Mouse (Mus musculus) MEL (cell line): ENCODE measurements around the gene Dctn1. TPM values are rescaled to one million over a fixed set of nuclear protein-coding genes. Genes with fewer than 3 reads are reported as not detected.

Source experiments
- DNase-seq: peaks from one replicate; pipeline ENCODE4 v3.0.0; 2011; ENCODE audit warnings: low read depth, low spot score
- H3K27ac ChIP-seq: 2 replicates; pipeline ENCODE4 v1.5.1; 2012; ENCODE audit warnings: low read depth, mild to moderate bottlenecking, control low read depth, low read length, moderate library complexity; ENCODE audit not compliant: control insufficient read depth
- H3K27me3 ChIP-seq, 2 experiments: fragments of 150-350 bp in 1 of 2; sonication (generic) in 1 of 2; 2 replicates each; pipeline ENCODE4 v1.6.1; 2012; ENCODE audit warnings: low read length in 2 of 2, mild to moderate bottlenecking in 2 of 2, improper control_type of control experiment in 1 of 2, moderate library complexity in 1 of 2; ENCODE audit not compliant: insufficient read depth in 2 of 2, control insufficient read depth in 1 of 2
- H3K36me3 ChIP-seq, 2 experiments: 2 replicates each; pipeline ENCODE4 v1.6.1; 2012 to 2014; ENCODE audit warnings: low read length in 2 of 2, improper control_type of control experiment in 1 of 2, inconsistent platforms in 1 of 2, mild to moderate bottlenecking in 1 of 2; ENCODE audit not compliant: insufficient read depth in 2 of 2, control insufficient read depth in 1 of 2
- H3K4me1 ChIP-seq, 2 experiments: fragments of 150-350 bp in 1 of 2; sonication (generic) in 1 of 2; 2 replicates each; pipeline ENCODE4 v1.6.1; 2012; ENCODE audit warnings: low read length in 2 of 2, improper control_type of control experiment in 1 of 2, mild to moderate bottlenecking in 1 of 2; ENCODE audit not compliant: insufficient read depth in 2 of 2, control insufficient read depth in 1 of 2
- H3K4me3 ChIP-seq, 2 experiments: fragments of 150-350 bp in 1 of 2; sonication (generic) in 1 of 2; 2 replicates each; pipeline ENCODE4 v1.5.1; 2012; ENCODE audit warnings: low read depth in 2 of 2, low read length in 2 of 2, mild to moderate bottlenecking in 2 of 2, moderate library complexity in 2 of 2, control low read depth in 1 of 2, improper control_type of control experiment in 1 of 2; ENCODE audit not compliant: control insufficient read depth in 1 of 2, insufficient read depth in 1 of 2
- H3K79me2 ChIP-seq: 2 replicates; pipeline ENCODE4 v1.6.1; 2012; ENCODE audit warnings: mild to moderate bottlenecking, low read length, moderate library complexity; ENCODE audit not compliant: control insufficient read depth, poor library complexity, insufficient read depth
- H3K9ac ChIP-seq: 2 replicates; pipeline ENCODE4 v1.6.1; 2012; ENCODE audit warnings: low read depth, mild to moderate bottlenecking, control low read depth, low read length, moderate library complexity; ENCODE audit not compliant: control insufficient read depth, poor library complexity, severe bottlenecking
- H3K9me3 ChIP-seq: fragments of 150-350 bp; sonication (generic); replicated peaks from 2 replicates; pipeline ENCODE4 v1.6.1; 2012; ENCODE audit warnings: mild to moderate bottlenecking, low read length, improper control_type of control experiment, moderate library complexity; ENCODE audit not compliant: insufficient read depth
- BHLHE40 ChIP-seq: IDR thresholded peaks from 2 replicates; pipeline ENCODE4 v1.6.1; 2012; ENCODE audit warnings: low read depth, mild to moderate bottlenecking, inconsistent platforms, low read length, improper control_type of control experiment, borderline replicate concordance
- CHD1 ChIP-seq: IDR thresholded peaks from 2 replicates; pipeline ENCODE4 v1.6.1; 2012; ENCODE audit warnings: low read depth, mild to moderate bottlenecking, inconsistent platforms, low read length, improper control_type of control experiment
- CHD2 ChIP-seq: IDR thresholded peaks from 2 replicates; pipeline ENCODE4 v1.6.1; 2011; ENCODE audit warnings: low read length, improper control_type of control experiment
- CTCF ChIP-seq, 3 experiments: IDR thresholded peaks in 2 of 3; conservative IDR thresholded peaks in 1 of 3; 2 replicates each; pipeline ENCODE4 v1.5.1; 2011 to 2012; ENCODE audit warnings: low read length in 3 of 3, low read depth in 2 of 3, mild to moderate bottlenecking in 2 of 3, improper control_type of control experiment in 1 of 3, inconsistent platforms in 1 of 3, mixed read lengths in 1 of 3, moderate library complexity in 1 of 3; ENCODE audit not compliant: control insufficient read depth in 1 of 3, insufficient read depth in 1 of 3, poor library complexity in 1 of 3, severe bottlenecking in 1 of 3
- E2F4 ChIP-seq: IDR thresholded peaks from 2 replicates; pipeline ENCODE4 v1.6.1; 2011; ENCODE audit warnings: low read depth, low read length, improper control_type of control experiment, borderline replicate concordance
- GABPA ChIP-seq: IDR thresholded peaks from 2 replicates; pipeline ENCODE4 v1.6.1; 2012; ENCODE audit warnings: low read depth, mild to moderate bottlenecking, inconsistent platforms, low read length, improper control_type of control experiment, moderate library complexity
- HCFC1 ChIP-seq: IDR thresholded peaks from 2 replicates; pipeline ENCODE4 v1.6.1; 2012; ENCODE audit warnings: low read depth, mild to moderate bottlenecking, inconsistent platforms, low read length, improper control_type of control experiment, moderate library complexity
- JUND ChIP-seq: IDR thresholded peaks from 2 replicates; pipeline ENCODE4 v1.6.1; 2011; ENCODE audit warnings: low read depth, mild to moderate bottlenecking, improper control_type of control experiment, low read length
- KAT2A ChIP-seq: conservative IDR thresholded peaks from 2 replicates; pipeline ENCODE4 v1.6.1; 2012; ENCODE audit warnings: low read depth, low read length, improper control_type of control experiment, inconsistent platforms
- MAFK ChIP-seq: IDR thresholded peaks from 2 replicates; pipeline ENCODE4 v1.6.1; 2011; ENCODE audit warnings: low read depth, mild to moderate bottlenecking, low read length, improper control_type of control experiment, borderline replicate concordance
- MAZ ChIP-seq: IDR thresholded peaks from 2 replicates; pipeline ENCODE4 v1.6.1; 2012; ENCODE audit warnings: low read depth, mild to moderate bottlenecking, inconsistent platforms, low read length, improper control_type of control experiment
- MEF2A ChIP-seq: IDR thresholded peaks from 2 replicates; pipeline ENCODE4 v1.6.1; 2014; ENCODE audit warnings: low read depth, mild to moderate bottlenecking, inconsistent platforms, low read length, improper control_type of control experiment; ENCODE audit not compliant: poor library complexity, insufficient replicate concordance, severe bottlenecking; ENCODE audit errors: extremely low read depth
- MXI1 ChIP-seq: IDR thresholded peaks from 2 replicates; pipeline ENCODE4 v1.6.1; 2011; ENCODE audit warnings: mild to moderate bottlenecking, low read depth, low read length, improper control_type of control experiment
- MYC ChIP-seq: IDR thresholded peaks from 2 replicates; pipeline ENCODE4 v1.6.1; 2011; ENCODE audit warnings: low read depth, mild to moderate bottlenecking, low read length, improper control_type of control experiment, moderate library complexity
- NELFE ChIP-seq: IDR thresholded peaks from 2 replicates; pipeline ENCODE4 v1.6.1; 2011; ENCODE audit warnings: low read depth, low read length, improper control_type of control experiment
- NRF1 ChIP-seq: IDR thresholded peaks from 2 replicates; pipeline ENCODE4 v1.6.1; 2014; ENCODE audit warnings: low read depth, mild to moderate bottlenecking, inconsistent platforms, low read length, improper control_type of control experiment, moderate library complexity; ENCODE audit not compliant: poor library complexity, insufficient read depth, severe bottlenecking
- POLR2A ChIP-seq, 2 experiments: IDR thresholded peaks; 2 replicates each; pipeline ENCODE4 v1.6.1; 2011 to 2012; ENCODE audit warnings: low read length in 2 of 2, mild to moderate bottlenecking in 2 of 2, control low read depth in 1 of 2, improper control_type of control experiment in 1 of 2, low read depth in 1 of 2, moderate library complexity in 1 of 2; ENCODE audit not compliant: control insufficient read depth in 1 of 2, insufficient read depth in 1 of 2, poor library complexity in 1 of 2
- POLR2AphosphoS2 ChIP-seq: IDR thresholded peaks from 2 replicates; pipeline ENCODE4 v1.6.1; 2011; ENCODE audit warnings: low read length, improper control_type of control experiment
- POLR2AphosphoS5 ChIP-seq: IDR thresholded peaks from 2 replicates; pipeline ENCODE4 v1.6.1; 2012; ENCODE audit warnings: low read depth, borderline replicate concordance, mild to moderate bottlenecking, inconsistent platforms, low read length, moderate library complexity, mixed read lengths
- RAD21 ChIP-seq: IDR thresholded peaks from 2 replicates; pipeline ENCODE4 v1.6.1; 2011; ENCODE audit warnings: mild to moderate bottlenecking, low read depth, low read length, improper control_type of control experiment
- RCOR1 ChIP-seq: IDR thresholded peaks from 2 replicates; pipeline ENCODE4 v1.6.1; 2012; ENCODE audit warnings: low read depth, mild to moderate bottlenecking, inconsistent platforms, low read length, improper control_type of control experiment
- SIN3A ChIP-seq: IDR thresholded peaks from 2 replicates; pipeline ENCODE4 v1.6.1; 2012; ENCODE audit warnings: low read length, improper control_type of control experiment, inconsistent platforms
- SMC3 ChIP-seq: IDR thresholded peaks from 2 replicates; pipeline ENCODE4 v1.6.1; 2011; ENCODE audit warnings: low read depth, low read length, improper control_type of control experiment
- TAL1 ChIP-seq: IDR thresholded peaks from 2 replicates; pipeline ENCODE4 v1.6.1; 2012; ENCODE audit warnings: mild to moderate bottlenecking, inconsistent platforms, low read length, moderate library complexity, mixed read lengths
- TBP ChIP-seq: IDR thresholded peaks from 2 replicates; pipeline ENCODE4 v1.8.0; 2011; ENCODE audit warnings: low read depth, low read length, improper control_type of control experiment
- TCF12 ChIP-seq: IDR thresholded peaks from 2 replicates; pipeline ENCODE4 v1.6.1; 2014; ENCODE audit warnings: low read depth, mild to moderate bottlenecking, inconsistent platforms, low read length, improper control_type of control experiment, moderate library complexity
- UBTF ChIP-seq: IDR thresholded peaks from 2 replicates; pipeline ENCODE4 v1.6.1; 2012; ENCODE audit warnings: low read depth, mild to moderate bottlenecking, inconsistent platforms, low read length, improper control_type of control experiment, moderate library complexity, borderline replicate concordance; ENCODE audit not compliant: insufficient read depth
- USF1 ChIP-seq: IDR thresholded peaks from 2 replicates; pipeline ENCODE4 v1.6.1; 2014; ENCODE audit warnings: low read depth, mild to moderate bottlenecking, inconsistent platforms, low read length, improper control_type of control experiment, moderate library complexity
- USF2 ChIP-seq, 2 experiments: IDR thresholded peaks; 2 replicates each; pipeline ENCODE4 v1.6.1; 2011 to 2012; ENCODE audit warnings: improper control_type of control experiment in 2 of 2, low read length in 2 of 2, borderline replicate concordance in 1 of 2, inconsistent platforms in 1 of 2, low read depth in 1 of 2, mild to moderate bottlenecking in 1 of 2; ENCODE audit not compliant: insufficient read depth in 1 of 2
- ZMIZ1 ChIP-seq: IDR thresholded peaks from 2 replicates; pipeline ENCODE4 v1.6.1; 2012; ENCODE audit warnings: low read depth, mild to moderate bottlenecking, inconsistent platforms, low read length, improper control_type of control experiment, moderate library complexity
- ZNF384 ChIP-seq: IDR thresholded peaks from 2 replicates; pipeline ENCODE4 v1.6.1; 2012; ENCODE audit warnings: low read depth, mild to moderate bottlenecking, inconsistent platforms, low read length, improper control_type of control experiment
- polyA plus RNA-seq, 2 experiments: library from polyadenylated mRNA; stranded (reverse) in 1 of 2; unstranded in 1 of 2; fragments of >175 nt in 1 of 2; fragments of >200 nt in 1 of 2; gene quantifications; 2 replicates each; pipeline versions ENCODE4 v1.2.1 to v1.2.4; 2012; ENCODE audit warnings: low replicate concordance in 2 of 2, low read depth in 1 of 2; ENCODE audit not compliant: insufficient read length in 2 of 2, insufficient read depth in 1 of 2, missing spikeins in 1 of 2
- total RNA-seq: library from RNA; depleted of rRNA; stranded (reverse); fragments of 300-350 nt; gene quantifications from 2 replicates; pipeline ENCODE4 v1.2.3, GENCODE M21; 2012

Gene Dctn1
- total and polyA plus RNA-seq, 3 experiments: 23.3 to 81.9 TPM; not detected in 1

- Histone ChIP-seq H3K27me3 (peaks cover 0 to 1% of the 10 kb centered on the region in 2 experiments; a peak in 1 of 4 replicates), H3K79me2 (no peaks in the 10 kb centered on the region), H3K36me3 (no peaks in the 10 kb centered on the region), H3K4me3 (no peak overlapping the region), H3K9me3 (no peaks in the 10 kb centered on the region), H3K9ac (no peak overlapping the region), H3K4me1 (peaks cover 0 to 4% of the 10 kb centered on the region in 2 experiments; a peak in 1 of 4 replicates), H3K27ac (no peak overlapping the region)
- TF ChIP-seq SMC3 (no peak), CHD2 (no peak), KAT2A (no peak), SIN3A (no peak), MEF2A (no peak), TAL1 (no peak), TBP (no peak), POLR2AphosphoS5 (no peak), TCF12 (no peak), MAFK (no peak), POLR2AphosphoS2 (no peak), MXI1 (no peak), USF1 (no peak), UBTF (no peak), RCOR1 (no peak), NRF1 (no peak), GABPA (no peak), NELFE (no peak), E2F4 (no peak), CTCF (IDR thresholded peaks at IDR 0.05 in 2 of 3, conservative IDR thresholded peaks at IDR 0.05 in 1 of 3; ENCODE audit: control insufficient read depth in 1 of 3, insufficient read depth in 1 of 3, low read depth in 2 of 3, low read length in 3 of 3, poor library complexity in 1 of 3, severe bottlenecking in 1 of 3) (no peak)
- no peak for DNase-seq
Observed at GRCm38 (mm10) chr6:83210495-83210894, 44.8 kb downstream of the Dctn1 start.

- no peaks in the 10 kb centered on the region for H3K36me3 ChIP-seq
- no peak for DNase-seq
- H3K4me3 ChIP-seq: no peak overlapping the region
- peaks cover 0 to 4% of the 10 kb centered on the region in 2 experiments; a peak in 1 of 4 replicates for H3K4me1 ChIP-seq
- TF ChIP-seq USF2 (IDR thresholded peaks at IDR 0.05; ENCODE audit: borderline replicate concordance in 1 of 2, insufficient read depth in 1 of 2, low read depth in 1 of 2, low read length in 2 of 2) (no peak), NRF1 (no peak), MEF2A (no peak), POLR2A (IDR thresholded peaks at IDR 0.05; ENCODE audit: control insufficient read depth in 1 of 2, insufficient read depth in 1 of 2, low read depth in 1 of 2, low read length in 2 of 2, poor library complexity in 1 of 2) (no peak), SIN3A (no peak), RAD21 (no peak), BHLHE40 (no peak), TBP (no peak), GABPA (no peak), E2F4 (no peak), JUND (no peak), NELFE (no peak), HCFC1 (no peak), MAZ (no peak), ZMIZ1 (no peak), CHD1 (no peak), MAFK (no peak), MYC (no peak), ZNF384 (no peak)
- TF ChIP-seq, all 39 proteins: peak for 0
- Histone ChIP-seq H3K27me3 (peaks cover 0 to 1% of the 10 kb centered on the region in 2 experiments; a peak in 1 of 4 replicates), H3K9ac (no peak overlapping the region), H3K79me2 (no peaks in the 10 kb centered on the region), H3K27ac (no peak overlapping the region), H3K9me3 (no peaks in the 10 kb centered on the region)
Observed at GRCm38 (mm10) chr6:83211526-83211925, 45.8 kb downstream of the Dctn1 start.
